Mouse (Mus musculus): Measurements from ENCODE around the gene Eaf2.

Eaf2 gene

DNA sequence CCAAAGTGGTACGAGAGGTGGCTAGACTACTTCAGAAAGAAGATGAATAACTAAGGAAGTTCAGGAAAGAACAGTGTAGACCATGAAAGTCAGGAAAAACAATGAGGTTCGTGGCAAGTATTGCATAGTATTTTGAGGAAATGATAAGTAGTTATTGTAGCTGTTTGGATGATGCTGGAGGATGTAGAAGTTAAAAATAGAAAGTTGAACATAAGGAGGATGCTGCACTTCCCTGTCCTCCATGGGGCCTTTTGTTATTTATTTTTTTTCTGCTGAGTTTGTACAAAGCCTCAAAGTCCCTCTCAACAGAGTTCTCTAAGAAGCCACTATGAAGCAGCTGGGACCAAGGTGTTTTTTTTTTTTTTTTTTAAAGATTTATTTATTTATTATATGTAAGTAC lies 127.0 kb downstream of the Eaf2 start:
- no peak for DNase-seq

GRCm38 (mm10) chr16:36747068-36747467 lies 127.7 kb downstream of the Eaf2 start:
- DNase-seq = no peak

DNA sequence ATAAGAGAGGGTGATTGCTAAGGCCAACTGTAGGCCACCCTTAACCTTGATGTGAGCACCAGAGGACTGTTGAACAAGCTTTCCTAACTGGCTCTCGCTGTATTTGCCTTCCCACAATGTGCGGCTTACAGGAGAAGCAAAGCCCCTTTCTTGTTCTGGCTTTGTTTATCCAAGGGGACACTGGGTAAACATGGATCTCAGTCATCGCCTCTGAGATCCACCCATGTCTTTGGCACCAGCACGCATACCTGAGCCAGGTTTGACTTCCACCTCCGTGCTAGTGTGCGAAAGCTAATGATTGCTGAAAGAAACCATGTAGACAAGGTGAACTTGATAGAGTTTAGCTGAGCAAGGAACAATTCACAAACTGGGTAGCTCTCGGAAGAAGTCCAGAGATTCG lies 131.2 kb downstream of the Eaf2 start:
- DNase-seq = no peak
